Mouse (Mus musculus): Measurements from ENCODE around the gene Gm43951.

DNA sequence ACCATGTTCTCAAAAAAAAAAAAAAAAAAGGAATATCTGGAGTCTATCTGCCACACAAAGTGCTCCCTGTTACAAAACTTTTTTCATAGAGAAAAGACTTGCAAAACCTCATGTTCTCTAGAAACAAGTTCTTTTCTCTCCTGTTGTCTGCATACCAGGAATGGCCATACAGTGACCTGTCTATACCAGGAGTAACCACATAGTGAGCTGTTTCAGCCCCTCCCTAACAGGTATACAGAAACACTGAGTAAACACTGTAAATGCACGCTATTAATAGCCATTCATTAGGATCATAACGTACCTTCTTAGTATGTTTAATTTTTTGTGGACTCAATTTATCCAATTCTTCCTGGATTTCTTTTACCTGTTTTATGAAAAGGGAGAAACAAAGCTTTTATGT, 12.4 kb downstream of the Gm43951 start:
- no peak for TF ChIP-seq GATA1 (IDR thresholded peaks at IDR 0.05; ENCODE audit: low read length)
- TF ChIP-seq TAL1 (IDR thresholded peaks at IDR 0.05; ENCODE audit: low read length): no peak
